Mouse (Mus musculus): Measurements from ENCODE around the gene Tmem25.

DNA sequence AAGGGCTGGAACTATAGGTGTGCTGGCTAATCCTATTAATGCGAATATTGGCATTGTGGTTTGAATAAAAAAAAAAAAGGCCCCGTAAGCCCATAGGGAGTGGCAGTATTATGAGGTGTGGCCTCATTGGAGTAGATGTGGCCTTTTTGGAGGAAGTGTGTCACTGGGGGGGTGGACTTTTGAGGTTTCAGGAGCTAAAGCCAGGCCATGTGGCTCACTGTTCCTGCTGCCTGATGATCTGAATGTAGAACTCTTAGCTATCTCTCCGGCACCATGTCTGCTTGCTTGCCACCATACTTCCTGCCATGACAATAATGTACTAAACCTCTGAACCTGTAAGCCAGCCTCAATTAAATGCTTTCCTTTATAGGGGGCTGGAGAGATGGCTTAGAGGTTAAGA is 51.8 kb downstream of the Tmem25 start:
- TF ChIP-seq CTCF (IDR thresholded peaks at IDR 0.05; ENCODE audit: low read depth, low read length) (no peak), GATA2 (IDR thresholded peaks at IDR 0.05; ENCODE audit: borderline replicate concordance, low read depth, low read length) (no peak), GATA1 (IDR thresholded peaks at IDR 0.05; ENCODE audit: borderline replicate concordance, low read length) (no peak), TAL1 (conservative IDR thresholded peaks at IDR 0.05; ENCODE audit: low read depth, low read length) (no peak), POLR2AphosphoS5 (IDR thresholded peaks at IDR 0.05; ENCODE audit: insufficient replicate concordance, low read depth, low read length) (no peak)

All from G1E (cell line).